Mouse (Mus musculus) right cerebral cortex, postnatal 4 days (tissue): ENCODE measurements around the gene Papss2.

ENCODE experiments used
- DNase-seq: peaks from one replicate; pipeline ENCODE4 v3.0.0-alpha.2; 2022

The Papss2 gene

GRCm38 (mm10) chr19:32713471-32713870, 117.9 kb downstream of the Papss2 start:
- DNase-seq: no peak

DNA sequence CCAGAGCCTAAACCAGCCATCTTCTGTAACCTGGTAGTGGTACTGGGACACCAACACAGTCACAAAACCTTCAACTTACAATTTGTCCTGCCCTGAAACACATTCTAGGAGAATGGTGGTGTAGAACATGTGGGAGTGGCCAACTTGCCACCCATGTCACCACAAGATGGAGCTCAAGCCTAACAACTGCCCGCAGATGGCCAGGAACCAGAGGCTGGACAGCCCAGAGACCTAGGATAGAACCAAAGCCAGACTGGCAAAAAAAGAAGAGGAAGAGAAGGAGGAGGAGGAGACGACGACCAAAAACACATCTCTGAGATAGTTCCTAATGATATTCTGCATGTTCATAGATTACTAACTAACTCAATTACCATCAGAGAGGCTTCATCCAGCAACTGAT, 119.6 kb downstream of the Papss2 start:
- DNase-seq: peak; percentile 56

DNA sequence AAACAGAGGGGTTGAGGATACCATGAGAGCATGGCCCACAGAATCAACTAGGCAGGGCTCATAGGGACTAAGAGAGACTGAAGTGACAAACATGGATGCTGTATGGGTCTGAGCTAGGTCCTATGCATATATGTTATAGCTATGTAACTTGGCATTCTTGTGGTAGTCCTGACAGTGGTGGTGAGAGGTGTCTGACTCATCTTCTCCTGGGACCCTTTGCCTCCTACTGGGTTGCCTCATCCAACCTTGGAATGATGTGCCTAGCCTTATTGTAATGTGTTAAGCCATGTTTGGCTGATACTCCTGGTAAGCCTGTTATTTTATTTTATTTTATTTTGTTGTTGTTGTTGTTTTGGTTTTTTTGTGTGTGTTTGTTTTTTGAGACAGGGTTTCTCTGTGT, 120.1 kb downstream of the Papss2 start:
- DNase-seq: no peak
